Mouse (Mus musculus) liver, embryonic 11.5 days (tissue): ENCODE data around the gene Slamf6. TPM values are rescaled to one million over a fixed set of nuclear protein-coding genes. Genes with fewer than 3 reads are reported as not detected.

Experiments used
- ATAC-seq: fragments of 200-750 bp; cut with Nextera tagmentation; replicated peaks from 2 replicates; pipeline ENCODE4 v1.8.0; 2017; ENCODE audit warnings: moderate number of reproducible peaks, mild to moderate bottlenecking, moderate TSS enrichment, moderate library complexity; ENCODE audit not compliant: low FRiP score
- DNase-seq: peaks from one replicate; pipeline ENCODE4 v3.0.0-alpha.2; 2017; ENCODE audit warnings: low spot score
- H3K27ac ChIP-seq: fragments of 300-500 bp; sonication (generic); 2 replicates; pipeline ENCODE4 v1.5.1; 2014; ENCODE audit warnings: mild to moderate bottlenecking, low read depth, low read length, control low read depth
- H3K27me3 ChIP-seq: fragments of 300-500 bp; sonication (generic); replicated peaks from 2 replicates; pipeline ENCODE4 v1.6.1; 2014; ENCODE audit warnings: low read length, mixed read lengths; ENCODE audit not compliant: control insufficient read depth, insufficient read depth
- H3K36me3 ChIP-seq: fragments of 300-500 bp; sonication (generic); 2 replicates; pipeline ENCODE4 v1.6.1; 2014; ENCODE audit warnings: mild to moderate bottlenecking, low read length, moderate library complexity, mixed read lengths; ENCODE audit not compliant: control insufficient read depth, insufficient read depth
- H3K4me1 ChIP-seq: fragments of 300-500 bp; sonication (generic); replicated peaks from 2 replicates; pipeline ENCODE4 v1.6.1; 2014; ENCODE audit warnings: low read length, mixed read lengths; ENCODE audit not compliant: control insufficient read depth, insufficient read depth
- H3K4me2 ChIP-seq: fragments of 300-500 bp; sonication (generic); 2 replicates; pipeline ENCODE4 v1.6.1; 2014; ENCODE audit warnings: mild to moderate bottlenecking, control low read depth, moderate library complexity
- H3K4me3 ChIP-seq: fragments of 300-500 bp; sonication (generic); 2 replicates; pipeline ENCODE4 v1.5.1; 2014; ENCODE audit warnings: low read depth, low read length, control low read depth
- H3K9ac ChIP-seq: fragments of 300-500 bp; sonication (generic); 2 replicates; pipeline ENCODE4 v1.6.1; 2014; ENCODE audit warnings: low read depth, low read length, control low read depth
- H3K9me3 ChIP-seq: fragments of 300-500 bp; sonication (generic); 2 replicates; pipeline ENCODE4 v1.6.1; 2016; ENCODE audit warnings: low read length, inconsistent platforms, mixed read lengths; ENCODE audit not compliant: control insufficient read depth
- WGBS: fragments of 180-500 bp; shearing (Covaris S2); extraction: QIAGEN DNeasy Blood & Tissue Kit; methylation state at CpG from one replicate; pipeline ENCODE4 v1.1.7; 2014; 5-methylcytosine and 5-hydroxymethylcytosine counted together
- polyA plus RNA-seq: library from polyadenylated mRNA; unstranded; fragments of >200 nt; fragmentation: Nextera tagmentation; extraction: Ambion mirVana; gene quantifications from 2 replicates; pipeline ENCODE4 v1.2.1, GENCODE M21; 2014

Slamf6 gene
- polyA plus RNA-seq, 1 experiment from 2014 or later, result not detected

- no peaks in the 10 kb centered on the region for H3K9me3 ChIP-seq
- no peak overlapping the region for H3K27ac ChIP-seq
- ATAC-seq (no peak), DNase-seq (no peak)
- H3K36me3 ChIP-seq, result no peaks in the 10 kb centered on the region
- H3K4me3 ChIP-seq, result no peak overlapping the region
- no peaks in the 10 kb centered on the region for H3K4me1 ChIP-seq
- no peaks in the 10 kb centered on the region for H3K27me3 ChIP-seq
- no peak overlapping the region for H3K9ac ChIP-seq
- no peak overlapping the region for H3K4me2 ChIP-seq
- 73% methylated on average over 11 of the region's 11 CpGs for WGBS
Observed at GRCm38 (mm10) chr1:171948161-171948945, 31.0 kb downstream of the Slamf6 start.

- WGBS, result 80% methylated on average over 6 of the region's 6 CpGs
Observed at GRCm38 (mm10) chr1:171948946-171949508, 31.7 kb downstream of the Slamf6 start.

GRCm38 (mm10) chr1:171955071-171955470 lies 37.8 kb downstream of the Slamf6 start:
- no peaks in the 10 kb centered on the region for H3K27me3 ChIP-seq
- H3K27ac ChIP-seq, result no peak overlapping the region
- H3K4me1 ChIP-seq, result no peaks in the 10 kb centered on the region
- H3K9ac ChIP-seq, result no peak overlapping the region
- no peak for DNase-seq
- ATAC-seq, result no peak
- H3K36me3 ChIP-seq, result no peaks in the 10 kb centered on the region
- H3K4me3 ChIP-seq, result no peak overlapping the region
- no peak overlapping the region for H3K4me2 ChIP-seq
- no peaks in the 10 kb centered on the region for H3K9me3 ChIP-seq
- WGBS, result 61% methylated on average over 6 of the region's 6 CpGs

More at GRCm38 (mm10) chr1:171948946-171949508, 31.7 kb downstream of the Slamf6 start:
- ATAC-seq, result no peak
- H3K9ac ChIP-seq, result no peak overlapping the region
- H3K27me3 ChIP-seq, result no peaks in the 10 kb centered on the region
- H3K4me2 ChIP-seq, result no peak overlapping the region
- no peak overlapping the region for H3K4me3 ChIP-seq
- H3K36me3 ChIP-seq, result no peaks in the 10 kb centered on the region
- no peaks in the 10 kb centered on the region for H3K9me3 ChIP-seq
- DNase-seq, result no peak
- H3K4me1 ChIP-seq, result no peaks in the 10 kb centered on the region
- no peak overlapping the region for H3K27ac ChIP-seq

- H3K9ac ChIP-seq, result no peak overlapping the region
- DNase-seq (no peak), ATAC-seq (no peak)
- H3K27me3 ChIP-seq, result no peaks in the 10 kb centered on the region
- H3K36me3 ChIP-seq, result no peaks in the 10 kb centered on the region
- no peak overlapping the region for H3K4me3 ChIP-seq
- no peak overlapping the region for H3K4me2 ChIP-seq
- no peaks in the 10 kb centered on the region for H3K9me3 ChIP-seq
- WGBS, result 45% methylated on average over 2 of the region's 2 CpGs
- H3K27ac ChIP-seq, result no peak overlapping the region
- no peaks in the 10 kb centered on the region for H3K4me1 ChIP-seq
Observed at GRCm38 (mm10) chr1:171957411-171957810, 40.1 kb downstream of the Slamf6 start.

GRCm38 (mm10) chr1:171960726-171961125 lies 43.4 kb downstream of the Slamf6 start:
- DNase-seq (no peak), ATAC-seq (no peak)
- WGBS, result 85% methylated on average over 5 of the region's 5 CpGs
- Histone ChIP-seq H3K4me3 (no peak overlapping the region), H3K4me1 (no peaks in the 10 kb centered on the region), H3K9me3 (no peaks in the 10 kb centered on the region), H3K36me3 (no peaks in the 10 kb centered on the region), H3K27ac (no peak overlapping the region), H3K9ac (no peak overlapping the region), H3K27me3 (no peaks in the 10 kb centered on the region), H3K4me2 (no peak overlapping the region)

GRCm38 (mm10) chr1:171961704-171962103 lies 44.4 kb downstream of the Slamf6 start:
- ATAC-seq, result no peak
- no peak for DNase-seq
- H3K4me1 ChIP-seq, result no peaks in the 10 kb centered on the region
- no peak overlapping the region for H3K9ac ChIP-seq
- WGBS, result 83% methylated on average over 6 of the region's 6 CpGs
- H3K4me2 ChIP-seq, result no peak overlapping the region
- H3K36me3 ChIP-seq, result no peaks in the 10 kb centered on the region
- no peaks in the 10 kb centered on the region for H3K27me3 ChIP-seq
- H3K27ac ChIP-seq, result no peak overlapping the region
- H3K9me3 ChIP-seq, result no peaks in the 10 kb centered on the region
- H3K4me3 ChIP-seq, result no peak overlapping the region

- no peaks in the 10 kb centered on the region for H3K27me3 ChIP-seq
- 74% methylated on average over 6 of the region's 6 CpGs for WGBS
- ATAC-seq (no peak), DNase-seq (no peak)
- H3K36me3 ChIP-seq, result no peaks in the 10 kb centered on the region
- no peak overlapping the region for H3K4me2 ChIP-seq
- no peaks in the 10 kb centered on the region for H3K9me3 ChIP-seq
- H3K4me1 ChIP-seq, result no peaks in the 10 kb centered on the region
- H3K27ac ChIP-seq, result no peak overlapping the region
- H3K4me3 ChIP-seq, result no peak overlapping the region
- H3K9ac ChIP-seq, result no peak overlapping the region
Observed at GRCm38 (mm10) chr1:171963613-171964012, 46.3 kb downstream of the Slamf6 start.

- H3K27me3 ChIP-seq, result no peaks in the 10 kb centered on the region
- H3K4me1 ChIP-seq, result no peaks in the 10 kb centered on the region
- H3K9ac ChIP-seq, result no peak overlapping the region
- WGBS, result 65% methylated on average over 6 of the region's 6 CpGs
- ATAC-seq (no peak), DNase-seq (no peak)
- no peak overlapping the region for H3K4me2 ChIP-seq
- H3K36me3 ChIP-seq, result no peaks in the 10 kb centered on the region
- H3K4me3 ChIP-seq, result no peak overlapping the region
- H3K9me3 ChIP-seq, result no peaks in the 10 kb centered on the region
- no peak overlapping the region for H3K27ac ChIP-seq
Observed at GRCm38 (mm10) chr1:171966054-171966790, 48.9 kb downstream of the Slamf6 start.
